Mouse (Mus musculus) heart, embryonic 13.5 days (tissue): Measurements from ENCODE around the gene Clic4. TPM values are rescaled to one million over a fixed set of nuclear protein-coding genes. Genes with fewer than 3 reads are reported as not detected.
A peak's percentile ranks its signal among the peaks of the same experiment; 100 is the strongest.

Experiments used
- ATAC-seq: fragments of 200-750 bp; cut with Nextera tagmentation; 2 replicates; pipeline ENCODE4 v1.8.0; 2017; ENCODE audit warnings: moderate TSS enrichment; ENCODE audit not compliant: insufficient number of reproducible peaks, low FRiP score, low TSS enrichment; ENCODE audit errors: extremely low read depth
- H3K27ac ChIP-seq: fragments of 300-500 bp; sonication (generic); replicated peaks from 2 replicates; pipeline ENCODE4 v1.5.1; 2015; ENCODE audit warnings: moderate library complexity, mild to moderate bottlenecking, inconsistent platforms
- H3K27me3 ChIP-seq: fragments of 300-500 bp; sonication (generic); replicated peaks from 2 replicates; pipeline ENCODE4 v1.6.1; 2015; ENCODE audit warnings: mild to moderate bottlenecking, inconsistent platforms
- H3K36me3 ChIP-seq: fragments of 300-500 bp; sonication (generic); 2 replicates; pipeline ENCODE4 v1.6.1; 2015; ENCODE audit warnings: mild to moderate bottlenecking, inconsistent platforms
- H3K4me1 ChIP-seq: fragments of 300-500 bp; sonication (generic); 2 replicates; pipeline ENCODE4 v1.6.1; 2015; ENCODE audit warnings: inconsistent platforms
- H3K4me2 ChIP-seq: fragments of 300-500 bp; sonication (generic); 2 replicates; pipeline ENCODE4 v1.6.1; 2015; ENCODE audit warnings: inconsistent platforms, mild to moderate bottlenecking, moderate library complexity
- H3K4me3 ChIP-seq: fragments of 300-500 bp; sonication (generic); 2 replicates; pipeline ENCODE4 v1.5.1; 2015; ENCODE audit warnings: moderate library complexity, mild to moderate bottlenecking, inconsistent platforms
- H3K9ac ChIP-seq: fragments of 300-500 bp; sonication (generic); 2 replicates; pipeline ENCODE4 v1.6.1; 2015; ENCODE audit warnings: inconsistent platforms, mild to moderate bottlenecking, moderate library complexity
- H3K9me3 ChIP-seq: fragments of 300-500 bp; sonication (generic); 2 replicates; pipeline ENCODE4 v1.6.1; 2016; ENCODE audit warnings: inconsistent platforms
- WGBS: fragments of 180-500 bp; shearing (Covaris S2); methylation state at CpG from one replicate; pipeline ENCODE4 v1.1.7; 2015; ENCODE audit warnings: mixed read lengths; 5-methylcytosine and 5-hydroxymethylcytosine counted together
- polyA plus RNA-seq: library from polyadenylated mRNA; unstranded; fragments of >200 nt; fragmentation: Nextera tagmentation; extraction: Ambion mirVana; gene quantifications from 2 replicates; pipeline ENCODE4 v1.2.1, GENCODE M21; 2015

Clic4 gene
- polyA plus RNA-seq, 1 experiment from 2014 or later: 202 TPM

DNA sequence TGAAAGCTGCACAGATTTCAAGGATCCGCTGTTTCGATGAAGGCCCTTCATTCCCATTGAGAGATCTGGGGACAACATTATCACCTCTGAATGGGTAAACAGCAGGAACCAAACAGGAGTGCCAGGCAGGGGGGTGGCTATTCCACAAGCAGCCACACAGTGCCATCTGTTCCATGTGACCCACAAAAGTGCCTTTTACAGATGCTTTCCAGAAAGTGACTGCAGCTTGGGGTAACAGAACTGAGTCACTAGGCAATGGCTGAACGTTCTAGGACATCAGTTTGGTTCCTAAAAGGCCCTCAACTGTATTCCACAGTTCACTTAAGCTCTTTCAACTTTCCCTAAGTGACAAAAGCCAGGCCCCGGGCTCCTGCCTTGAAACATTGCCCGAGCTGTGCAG is 42.0 kb downstream of the Clic4 start:
- Histone ChIP-seq H3K4me1 (peaks cover 67% of the 10 kb centered on the region), H3K4me2 (no peak overlapping the region), H3K9me3 (no peaks in the 10 kb centered on the region), H3K27ac (peak overlapping the region; percentile 82), H3K27me3 (no peaks in the 10 kb centered on the region), H3K36me3 (peaks cover 43% of the 10 kb centered on the region), H3K4me3 (no peak overlapping the region), H3K9ac (peak overlapping the region; percentile 55)
- ATAC-seq: no peak
- WGBS: 46% methylated on average over 5 of the region's 5 CpGs

DNA sequence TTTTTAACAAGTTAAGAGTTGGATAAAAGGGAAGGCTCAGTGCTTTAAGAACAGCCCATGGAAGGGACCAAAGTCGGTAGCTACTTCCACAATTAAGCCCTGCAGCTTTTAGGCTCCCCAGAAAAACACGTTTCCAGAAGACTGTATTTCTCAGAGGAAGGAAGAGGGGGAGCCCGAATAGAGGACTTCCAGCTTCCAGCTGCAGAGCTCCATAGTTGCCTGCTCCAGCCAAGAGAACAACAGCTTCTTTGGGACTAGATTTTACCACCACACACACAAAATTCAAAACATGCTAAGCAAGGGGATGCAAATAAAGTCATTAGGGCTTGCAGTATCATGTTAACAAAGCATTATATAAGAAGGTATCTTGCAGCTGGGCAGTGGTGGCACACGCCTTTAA is 42.7 kb downstream of the Clic4 start:
- no peak overlapping the region for H3K27ac ChIP-seq
- ATAC-seq: no peak
- peaks cover 48% of the 10 kb centered on the region for H3K36me3 ChIP-seq
- no peak overlapping the region for H3K9ac ChIP-seq
- no peak overlapping the region for H3K4me3 ChIP-seq
- H3K27me3 ChIP-seq: no peaks in the 10 kb centered on the region
- no peaks in the 10 kb centered on the region for H3K9me3 ChIP-seq
- no peak overlapping the region for H3K4me2 ChIP-seq
- WGBS: 71% methylated on average over 4 of the region's 4 CpGs
- H3K4me1 ChIP-seq: peaks cover 59% of the 10 kb centered on the region

DNA sequence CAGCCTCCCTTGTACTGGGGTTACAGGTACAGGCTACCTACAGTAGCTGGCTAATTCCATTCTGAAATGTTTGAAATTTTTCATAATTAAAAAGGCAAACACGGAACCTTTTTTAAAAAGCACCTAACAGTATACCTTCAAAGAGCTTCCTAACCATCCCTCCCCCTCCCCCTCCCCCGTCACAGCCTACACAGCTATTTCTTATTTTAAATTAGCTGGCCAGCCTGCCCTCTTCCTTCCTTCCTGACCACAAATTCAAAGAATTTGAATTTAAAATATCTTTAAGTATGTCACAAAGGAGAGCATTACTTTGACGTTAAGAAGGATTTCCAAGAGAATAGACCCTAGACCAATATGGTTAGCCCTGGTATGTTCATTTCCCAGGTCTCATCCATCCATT is 44.5 kb downstream of the Clic4 start:
- Histone ChIP-seq H3K27me3 (no peaks in the 10 kb centered on the region), H3K9me3 (no peaks in the 10 kb centered on the region), H3K4me1 (peaks cover 55% of the 10 kb centered on the region), H3K27ac (no peak overlapping the region), H3K4me2 (no peak overlapping the region), H3K4me3 (no peak overlapping the region), H3K9ac (no peak overlapping the region), H3K36me3 (peaks cover 50% of the 10 kb centered on the region)
- 79% methylated on average over 3 of the region's 3 CpGs for WGBS
- no peak for ATAC-seq

- Histone ChIP-seq H3K4me1 (peaks cover 57% of the 10 kb centered on the region), H3K9me3 (no peaks in the 10 kb centered on the region), H3K27me3 (no peaks in the 10 kb centered on the region), H3K4me2 (no peak overlapping the region), H3K36me3 (peaks cover 63% of the 10 kb centered on the region), H3K4me3 (no peak overlapping the region), H3K27ac (peak overlapping the region; percentile 38; the same call in 1 of the 2 replicates), H3K9ac (no peak overlapping the region)
- 84% methylated on average over 12 of the region's 12 CpGs for WGBS
- ATAC-seq: no peak
Observed at GRCm38 (mm10) chr4:135226008-135226667, 46.5 kb downstream of the Clic4 start.

DNA sequence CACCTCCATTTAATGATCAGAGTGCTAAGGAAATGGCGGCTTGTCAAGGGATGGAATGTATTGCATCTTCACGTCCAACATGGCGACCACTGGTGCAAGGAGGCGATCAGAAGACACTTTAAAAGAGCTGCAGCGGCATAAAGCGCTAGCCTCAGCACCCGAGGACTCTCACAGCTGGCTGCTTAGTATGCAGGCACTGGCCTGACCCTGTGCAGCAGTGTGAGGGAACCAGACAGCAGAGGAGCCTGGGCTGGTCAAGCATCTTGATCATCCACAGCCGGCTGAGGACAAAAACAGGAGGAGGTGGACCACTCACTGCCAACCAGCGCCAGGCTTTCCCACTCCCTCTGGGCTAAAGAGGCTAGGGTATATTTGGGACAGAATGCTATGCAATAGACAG is 48.8 kb downstream of the Clic4 start:
- ATAC-seq: no peak
- no peaks in the 10 kb centered on the region for H3K27me3 ChIP-seq
- H3K4me2 ChIP-seq: no peak overlapping the region
- no peaks in the 10 kb centered on the region for H3K9me3 ChIP-seq
- 86% methylated on average over 9 of the region's 9 CpGs for WGBS
- peaks cover 49% of the 10 kb centered on the region for H3K4me1 ChIP-seq
- H3K36me3 ChIP-seq: peaks cover 65% of the 10 kb centered on the region
- no peak overlapping the region for H3K9ac ChIP-seq
- H3K27ac ChIP-seq: no peak overlapping the region
- H3K4me3 ChIP-seq: no peak overlapping the region

DNA sequence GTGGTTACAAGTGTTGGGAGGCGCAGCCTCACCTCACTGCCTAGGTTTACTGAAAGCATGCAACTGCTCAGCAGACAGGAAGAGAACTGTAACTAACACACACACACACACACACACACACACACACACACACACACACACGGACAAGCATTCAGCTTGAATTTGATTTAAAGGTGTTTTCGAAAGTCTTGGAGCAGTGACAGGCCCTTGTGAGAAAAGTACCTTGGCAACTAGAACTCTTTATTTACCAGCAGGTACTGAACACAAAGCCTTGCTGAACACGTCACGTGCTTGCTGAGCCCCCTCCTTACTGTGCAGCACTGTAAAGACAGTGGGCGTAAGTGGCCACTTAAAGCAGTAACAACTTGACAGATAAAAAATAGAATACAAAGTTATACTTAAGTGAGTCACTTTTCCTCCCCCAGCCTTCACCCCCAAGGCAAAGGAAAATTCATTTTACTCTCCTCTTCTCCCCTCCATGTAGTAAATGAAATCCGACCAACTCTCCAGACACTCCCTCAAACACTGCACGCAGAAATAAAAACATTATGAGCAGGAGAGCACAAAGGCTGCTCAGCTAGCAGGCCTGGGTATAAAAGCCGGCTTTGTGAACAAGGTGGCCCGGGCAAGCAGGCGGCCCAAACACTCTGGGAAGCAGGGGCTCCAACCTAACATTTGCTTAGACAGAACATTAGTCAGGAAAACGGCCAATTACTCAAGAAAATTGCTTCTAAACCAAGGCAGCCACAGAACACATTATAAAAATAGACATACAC is 50.8 kb downstream of the Clic4 start:
- Histone ChIP-seq H3K4me2 (no peak overlapping the region), H3K36me3 (peaks cover 85% of the 10 kb centered on the region), H3K27me3 (no peaks in the 10 kb centered on the region), H3K4me3 (no peak overlapping the region), H3K4me1 (peaks cover 39% of the 10 kb centered on the region), H3K9ac (peak overlapping the region; percentile 54), H3K9me3 (no peaks in the 10 kb centered on the region), H3K27ac (peak overlapping the region; percentile 41)
- no peak for ATAC-seq
- 69% methylated on average over 12 of the region's 12 CpGs for WGBS

GRCm38 (mm10) chr4:135220641-135221040 is 52.0 kb downstream of the Clic4 start:
- H3K9ac ChIP-seq: peak overlapping the region; percentile 34; the same call in 1 of the 2 replicates
- H3K36me3 ChIP-seq: peaks cover 88% of the 10 kb centered on the region
- H3K9me3 ChIP-seq: no peaks in the 10 kb centered on the region
- H3K4me1 ChIP-seq: peaks cover 30% of the 10 kb centered on the region
- H3K27ac ChIP-seq: peak overlapping the region; percentile 50; the same call in 1 of the 2 replicates
- H3K4me3 ChIP-seq: no peak overlapping the region
- no peak for ATAC-seq
- no peak overlapping the region for H3K4me2 ChIP-seq
- WGBS: 84% methylated on average over 3 of the region's 3 CpGs
- H3K27me3 ChIP-seq: no peaks in the 10 kb centered on the region

GRCm38 (mm10) chr4:135219652-135220051 is 53.0 kb downstream of the Clic4 start:
- 53% methylated on average over 4 of the region's 4 CpGs for WGBS
- Histone ChIP-seq H3K9ac (no peak overlapping the region), H3K4me2 (no peak overlapping the region), H3K4me1 (peaks cover 30% of the 10 kb centered on the region), H3K36me3 (peaks cover 88% of the 10 kb centered on the region), H3K27me3 (no peaks in the 10 kb centered on the region), H3K27ac (peak overlapping the region; percentile 50; the same call in 1 of the 2 replicates), H3K9me3 (no peaks in the 10 kb centered on the region), H3K4me3 (no peak overlapping the region)
- no peak for ATAC-seq

- no peak for ATAC-seq
- peaks cover 30% of the 10 kb centered on the region for H3K27me3 ChIP-seq
- peaks cover 48% of the 10 kb centered on the region for H3K36me3 ChIP-seq
- no peak overlapping the region for H3K4me2 ChIP-seq
- H3K9me3 ChIP-seq: peaks cover 11% of the 10 kb centered on the region; the same call in 1 of the 2 replicates
- 88% methylated on average over 2 of the region's 2 CpGs for WGBS
- peaks cover 3% of the 10 kb centered on the region for H3K4me1 ChIP-seq
- no peak overlapping the region for H3K27ac ChIP-seq
- H3K4me3 ChIP-seq: no peak overlapping the region
- no peak overlapping the region for H3K9ac ChIP-seq
Observed at GRCm38 (mm10) chr4:135209846-135210245, 62.8 kb downstream of the Clic4 start.

GRCm38 (mm10) chr4:135205711-135206600 is 66.7 kb downstream of the Clic4 start:
- Histone ChIP-seq H3K27ac (no peak overlapping the region), H3K9me3 (peaks cover 11% of the 10 kb centered on the region; the same call in 1 of the 2 replicates), H3K27me3 (peaks cover 48% of the 10 kb centered on the region), H3K36me3 (peaks cover 11% of the 10 kb centered on the region), H3K4me2 (peak overlapping the region; percentile 75), H3K9ac (peak overlapping the region; percentile 71), H3K4me1 (peaks cover 17% of the 10 kb centered on the region), H3K4me3 (peak overlapping the region; percentile 49)
- WGBS: 2% methylated on average over 45 of the region's 47 CpGs
- ATAC-seq: 0 out of 2 replicates have a peak, but pooled peaks have one; percentile 37

GRCm38 (mm10) chr4:135205254-135205653 is 67.4 kb downstream of the Clic4 start:
- Histone ChIP-seq H3K4me1 (peaks cover 17% of the 10 kb centered on the region), H3K4me3 (no peak overlapping the region), H3K9ac (no peak overlapping the region), H3K9me3 (0 out of 2 replicates have a peak, but pooled peaks cover 4% of the 10 kb centered on the region), H3K4me2 (no peak overlapping the region), H3K36me3 (peaks cover 4% of the 10 kb centered on the region), H3K27ac (no peak overlapping the region), H3K27me3 (peaks cover 48% of the 10 kb centered on the region)
- 14% methylated on average over 5 of the region's 5 CpGs for WGBS
- ATAC-seq: no peak
